Mouse (Mus musculus): ENCODE results near the gene Ywhah. TPM values are rescaled to one million over a fixed set of nuclear protein-coding genes. Genes with fewer than 3 reads are reported as not detected.
A peak's percentile ranks its signal among the peaks of the same experiment; 100 is the strongest.
"Not testable (repeated sequence)": the region's sequence is repeated elsewhere in the genome, so short reads cannot be mapped to it uniquely, and the experiment has no call there.

The Ywhah gene
- polyA plus RNA-seq, 1 experiment from 2014 or later = 430 TPM

DNA sequence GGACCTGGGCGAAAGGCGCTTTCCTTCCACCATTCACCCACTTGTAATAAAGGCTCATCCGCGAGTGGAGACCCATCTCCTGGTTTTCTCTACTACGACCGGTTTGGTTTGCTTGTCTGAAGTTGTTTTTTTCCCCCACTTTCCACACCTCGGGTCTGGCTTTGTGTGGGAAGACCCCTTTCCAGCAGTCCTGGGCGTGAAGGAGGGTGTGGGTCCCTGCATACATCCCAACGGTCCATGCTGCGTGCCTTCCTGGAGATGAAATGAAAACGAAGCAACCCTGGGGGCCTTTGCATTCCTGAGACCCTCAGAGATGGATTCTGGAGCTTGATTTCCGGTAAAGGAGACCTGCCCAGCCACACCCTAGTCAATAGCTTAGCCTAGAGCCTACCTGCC lies 808 bp downstream of the Ywhah start:
- DNase-seq (ENCODE audit: low spot score) = no peak
- WGBS = under 1% methylated on average over 12 of the region's 12 CpGs
- Histone ChIP-seq H3K4me1 (replicated peaks) (peaks cover 36% of the 10 kb centered on the region), H3K9me3 (no peaks in the 10 kb centered on the region), H3K27me3 (ENCODE audit: insufficient read depth, poor library complexity, severe bottlenecking) (no peaks in the 10 kb centered on the region), H3K4me3 (peak overlapping the region; percentile 69), H3K36me3 (peaks cover 34% of the 10 kb centered on the region), H3K27ac (peak overlapping the region; percentile 100)

DNA sequence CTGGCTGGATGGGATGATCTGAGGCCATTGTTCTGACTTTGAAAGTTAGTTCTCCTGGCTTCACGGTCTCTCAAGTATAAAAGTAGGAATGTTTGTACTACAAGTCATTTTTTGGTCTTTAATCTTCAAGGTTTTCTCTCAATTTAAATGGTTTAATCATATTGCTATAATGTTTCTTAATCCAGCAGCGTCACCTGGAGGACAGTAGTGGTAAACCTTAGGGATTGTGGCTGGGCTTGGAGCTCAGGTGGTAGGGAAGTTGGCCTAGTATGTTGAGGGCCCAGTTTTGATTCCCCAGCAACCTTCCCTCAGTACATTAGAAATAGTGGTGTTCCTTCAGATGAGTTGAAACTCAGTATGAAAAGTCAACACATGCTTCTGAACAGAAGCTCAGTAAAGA lies 3.0 kb downstream of the Ywhah start:
- Histone ChIP-seq H3K36me3 (peaks cover 56% of the 10 kb centered on the region), H3K27me3 (ENCODE audit: insufficient read depth, poor library complexity, severe bottlenecking) (no peaks in the 10 kb centered on the region), H3K9me3 (no peaks in the 10 kb centered on the region), H3K4me1 (replicated peaks) (peaks cover 36% of the 10 kb centered on the region), H3K4me3 (no peak overlapping the region; the same call in 1 of the 2 replicates), H3K27ac (no peak overlapping the region)
- 90% methylated on average over 2 of the region's 2 CpGs for WGBS
- no peak for DNase-seq (ENCODE audit: low spot score)

DNA sequence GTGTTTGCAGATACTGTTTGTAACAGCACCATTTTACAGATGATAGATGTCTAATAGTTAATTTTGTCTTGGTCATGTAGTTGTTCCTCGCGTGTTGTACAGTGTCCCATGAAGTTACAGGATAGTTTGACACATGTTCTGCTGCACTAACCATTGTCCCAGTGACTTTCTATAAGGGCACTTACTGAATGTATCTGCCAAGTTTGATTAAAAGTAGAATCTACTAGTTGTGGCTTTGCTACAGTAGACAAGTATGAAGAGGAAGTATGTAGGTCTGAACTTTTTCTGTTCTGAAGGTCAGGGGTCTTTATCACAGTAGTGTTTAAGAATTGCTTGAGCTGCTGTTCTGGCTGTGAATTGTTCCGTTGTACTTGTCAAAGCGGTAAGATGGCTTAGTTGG lies 4.7 kb downstream of the Ywhah start:
- H3K27ac ChIP-seq = no peak overlapping the region
- peaks cover 66% of the 10 kb centered on the region for H3K36me3 ChIP-seq
- 97% methylated on average over 4 of the region's 4 CpGs for WGBS
- no peak for DNase-seq (ENCODE audit: low spot score)
- H3K4me1 ChIP-seq (replicated peaks) = peaks cover 27% of the 10 kb centered on the region
- no peaks in the 10 kb centered on the region for H3K27me3 ChIP-seq (ENCODE audit: insufficient read depth, poor library complexity, severe bottlenecking)
- H3K4me3 ChIP-seq = no peak overlapping the region
- no peaks in the 10 kb centered on the region for H3K9me3 ChIP-seq

DNA sequence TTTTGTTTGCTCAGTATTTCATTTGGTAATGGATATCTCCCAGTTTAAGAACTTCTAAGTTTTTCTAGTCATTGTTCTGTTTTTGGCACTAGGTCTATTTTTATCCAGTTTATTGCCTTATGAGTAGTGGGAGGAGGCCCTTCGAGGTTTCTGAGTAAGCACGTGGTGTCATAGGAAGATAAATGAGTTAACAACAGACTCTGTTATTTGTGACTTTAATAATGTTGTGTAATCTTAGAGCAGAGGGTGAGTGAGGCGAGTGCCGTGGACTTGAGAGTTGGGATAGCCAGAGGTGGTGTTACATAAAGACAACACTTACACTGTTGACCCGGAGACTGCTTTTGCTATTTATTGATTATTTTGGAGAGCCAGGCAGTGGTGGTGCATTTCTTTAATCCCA lies 5.9 kb downstream of the Ywhah start:
- Histone ChIP-seq H3K4me3 (no peak overlapping the region), H3K27ac (no peak overlapping the region), H3K27me3 (ENCODE audit: insufficient read depth, poor library complexity, severe bottlenecking) (no peaks in the 10 kb centered on the region), H3K9me3 (no peaks in the 10 kb centered on the region), H3K4me1 (replicated peaks) (peaks cover 32% of the 10 kb centered on the region), H3K36me3 (peaks cover 77% of the 10 kb centered on the region)
- 90% methylated on average over 5 of the region's 5 CpGs for WGBS
- DNase-seq (ENCODE audit: low spot score) = no peak

DNA sequence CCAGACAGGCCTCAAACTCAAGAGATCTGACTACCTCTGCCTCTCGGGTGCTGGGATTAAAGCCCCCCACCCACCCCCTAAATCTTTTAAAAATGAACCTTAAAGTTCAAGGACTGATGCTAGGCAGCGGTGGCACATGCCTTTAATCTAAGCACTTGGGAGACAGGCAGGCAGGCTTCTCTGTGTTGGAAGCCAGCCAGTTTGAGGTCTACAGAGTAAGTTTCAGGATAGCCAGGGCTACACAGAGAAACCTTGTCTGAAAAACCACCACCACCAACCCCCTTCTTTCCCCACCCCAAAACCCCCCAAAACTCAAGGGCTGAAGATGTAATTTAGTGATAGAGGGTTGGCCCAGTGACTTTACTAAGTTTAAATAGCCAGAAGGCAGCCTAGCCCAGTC lies 10.0 kb downstream of the Ywhah start:
- Histone ChIP-seq H3K36me3 (peaks cover 51% of the 10 kb centered on the region), H3K4me1 (replicated peaks) (peaks cover 29% of the 10 kb centered on the region), H3K27ac (no peak overlapping the region), H3K9me3 (no peaks in the 10 kb centered on the region), H3K4me3 (no peak overlapping the region), H3K27me3 (ENCODE audit: insufficient read depth, poor library complexity, severe bottlenecking) (no peaks in the 10 kb centered on the region)
- DNase-seq (ENCODE audit: low spot score) = no peak
- WGBS = 82% methylated on average over 2 of the region's 2 CpGs

DNA sequence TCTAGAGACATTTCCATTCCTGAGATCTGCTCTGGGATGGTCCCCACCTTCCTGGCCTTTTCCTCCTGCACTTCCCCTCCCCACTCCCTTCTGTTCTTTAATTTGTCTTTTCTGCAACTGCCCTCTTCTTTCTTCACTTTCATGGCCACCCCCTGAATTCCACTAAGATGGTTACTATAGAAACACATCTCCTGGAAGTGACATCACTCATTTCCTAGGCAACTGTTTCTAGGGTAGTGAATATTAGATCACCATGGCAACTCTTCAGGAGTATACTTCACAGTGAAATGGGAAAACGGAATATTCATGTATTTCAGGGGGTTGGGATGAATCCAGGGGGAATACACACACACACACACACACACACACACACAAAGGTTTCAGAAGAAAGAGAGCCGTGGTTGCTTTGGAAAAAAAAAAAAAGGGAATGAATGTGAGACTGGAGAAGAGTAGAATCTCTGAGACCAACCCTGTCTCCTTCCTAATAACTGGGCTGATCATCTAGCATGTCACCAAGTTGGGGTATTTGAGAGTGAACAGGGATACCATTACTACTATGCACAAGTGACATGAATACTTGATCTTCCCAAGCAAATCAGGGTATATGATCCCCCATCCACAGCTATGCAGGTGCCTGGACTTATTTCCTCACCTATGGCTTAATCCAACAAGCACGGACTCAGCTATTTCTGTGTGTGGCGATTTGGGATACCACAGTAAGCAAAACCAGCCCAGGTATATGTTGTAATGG lies 12.0 kb downstream of the Ywhah start:
- H3K27ac ChIP-seq = no peak overlapping the region
- no peaks in the 10 kb centered on the region for H3K9me3 ChIP-seq
- WGBS = 58% methylated on average over 4 of the region's 4 CpGs
- H3K36me3 ChIP-seq = peaks cover 31% of the 10 kb centered on the region
- no peak for DNase-seq (ENCODE audit: low spot score)
- H3K27me3 ChIP-seq (ENCODE audit: insufficient read depth, poor library complexity, severe bottlenecking) = no peaks in the 10 kb centered on the region
- H3K4me3 ChIP-seq = no peak overlapping the region
- H3K4me1 ChIP-seq (replicated peaks) = peaks cover 37% of the 10 kb centered on the region

DNA sequence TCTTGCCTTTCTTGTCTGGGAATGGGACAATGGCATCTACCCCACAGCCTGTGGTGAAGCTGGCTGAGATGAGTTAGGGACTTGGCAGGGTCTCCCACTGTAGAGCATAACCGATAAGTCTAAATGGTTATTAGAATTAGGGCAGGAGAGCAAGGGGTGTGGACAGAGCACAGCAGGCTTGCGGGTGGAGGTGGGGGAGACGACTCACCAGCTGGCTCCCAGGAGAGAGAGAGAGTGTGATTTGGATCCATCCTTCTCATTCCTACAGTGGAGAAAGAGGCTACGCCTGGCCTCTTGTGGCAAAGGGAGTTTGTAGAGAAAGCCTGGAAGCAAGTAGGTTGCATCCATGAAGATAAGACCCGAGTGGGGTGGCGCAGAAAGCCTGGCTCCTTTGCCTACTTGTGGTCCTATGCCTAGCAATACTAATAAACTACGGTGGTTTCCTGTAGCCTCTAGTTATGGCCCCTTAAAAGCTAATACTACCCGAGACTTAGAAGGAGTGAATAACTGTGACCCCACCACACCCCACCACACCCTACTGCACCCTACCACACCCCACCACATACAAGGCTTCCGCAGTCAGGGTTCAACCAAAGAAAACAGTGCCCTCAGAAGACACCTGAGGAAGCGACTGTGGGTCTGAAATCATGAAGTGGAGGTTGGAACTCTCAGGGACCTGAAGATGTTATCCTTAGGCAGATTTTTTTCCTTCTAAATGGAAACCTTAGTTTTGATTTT lies 13.6 kb downstream of the Ywhah start:
- H3K4me3 ChIP-seq = no peak overlapping the region
- H3K27ac ChIP-seq = no peak overlapping the region; the same call in 1 of the 2 replicates
- 87% methylated on average over 10 of the region's 10 CpGs for WGBS
- H3K4me1 ChIP-seq (replicated peaks) = peaks cover 37% of the 10 kb centered on the region
- no peak for DNase-seq (ENCODE audit: low spot score)
- no peaks in the 10 kb centered on the region for H3K9me3 ChIP-seq
- H3K36me3 ChIP-seq = peaks cover 18% of the 10 kb centered on the region
- no peaks in the 10 kb centered on the region for H3K27me3 ChIP-seq (ENCODE audit: insufficient read depth, poor library complexity, severe bottlenecking)

DNA sequence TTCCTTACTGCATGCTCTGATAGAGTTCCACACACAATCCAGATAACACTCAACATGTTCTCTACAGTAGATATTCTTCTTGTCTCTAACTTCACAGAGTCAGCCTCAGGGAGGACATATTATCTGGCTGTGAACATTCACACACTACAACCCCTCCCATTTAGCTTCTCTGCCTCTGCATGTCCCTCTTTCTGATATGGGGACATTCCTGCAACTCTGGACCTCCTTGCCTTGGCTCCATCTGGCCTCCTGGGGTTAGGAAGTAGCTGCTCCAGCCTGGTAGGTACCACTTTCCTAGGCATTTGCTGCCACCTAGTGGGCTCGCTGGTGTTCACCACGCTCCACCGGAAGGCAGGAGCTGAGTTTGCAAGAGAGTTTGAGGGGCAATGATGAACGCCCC lies 14.5 kb downstream of the Ywhah start:
- WGBS = 2% methylated on average over 4 of the region's 4 CpGs
- no peaks in the 10 kb centered on the region for H3K9me3 ChIP-seq
- H3K4me3 ChIP-seq = no peak overlapping the region
- peaks cover 13% of the 10 kb centered on the region for H3K36me3 ChIP-seq
- H3K27ac ChIP-seq = no peak overlapping the region
- H3K27me3 ChIP-seq (ENCODE audit: insufficient read depth, poor library complexity, severe bottlenecking) = no peaks in the 10 kb centered on the region
- peaks cover 37% of the 10 kb centered on the region for H3K4me1 ChIP-seq (replicated peaks)
- DNase-seq (ENCODE audit: low spot score) = peak; percentile 88

DNA sequence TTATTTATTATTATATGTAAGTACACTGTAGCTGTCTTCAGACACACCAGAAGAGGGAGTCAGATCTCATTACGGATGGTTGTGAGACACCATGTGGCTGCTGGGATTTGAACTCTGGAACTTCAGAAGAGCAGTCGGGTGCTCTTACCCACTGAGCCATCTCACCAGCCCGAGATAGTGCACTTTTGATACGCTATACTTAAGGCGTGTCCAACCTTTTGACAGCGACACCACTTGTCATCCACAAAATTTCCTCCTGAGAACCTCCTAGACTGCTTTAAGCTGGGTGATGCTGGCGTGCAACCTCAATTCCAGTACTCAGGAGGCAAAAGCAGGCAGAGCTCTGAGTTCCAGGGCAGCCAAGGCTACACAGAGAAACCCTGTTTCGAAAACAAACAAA lies 15.0 kb downstream of the Ywhah start:
- DNase-seq (ENCODE audit: low spot score); H3K27me3 ChIP-seq (ENCODE audit: insufficient read depth, poor library complexity, severe bottlenecking); H3K27ac ChIP-seq; H3K4me3 ChIP-seq; H3K36me3 ChIP-seq; H3K9me3 ChIP-seq: not testable (repeated sequence)
- H3K4me1 ChIP-seq (replicated peaks) = peaks cover 37% of the 10 kb centered on the region
- WGBS = 50% methylated on average over 8 of the region's 8 CpGs

DNA sequence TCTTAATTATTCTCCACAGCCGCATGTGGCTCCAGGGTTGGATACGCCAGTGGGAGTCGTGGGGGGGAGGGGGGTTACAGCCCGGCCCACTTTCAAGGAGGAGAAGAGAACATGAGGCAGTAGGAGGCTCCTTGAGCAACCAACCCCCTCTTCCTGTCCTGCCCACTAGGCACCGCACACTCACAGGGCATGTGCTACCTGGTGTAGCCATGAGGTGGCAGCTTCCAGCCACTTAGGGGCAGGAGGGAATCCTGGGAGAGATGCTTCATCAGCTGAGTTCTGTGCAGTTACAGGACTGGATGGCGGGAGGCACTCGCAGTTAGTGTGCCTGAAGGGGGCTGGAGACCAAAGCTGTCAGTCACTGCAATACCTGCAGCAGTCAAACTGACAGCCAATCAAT lies 15.5 kb downstream of the Ywhah start:
- WGBS = 23% methylated on average over 7 of the region's 7 CpGs
- Histone ChIP-seq H3K4me3 (no peak overlapping the region), H3K4me1 (replicated peaks) (peaks cover 33% of the 10 kb centered on the region), H3K36me3 (peaks cover 3% of the 10 kb centered on the region; the same call in 1 of the 2 replicates), H3K9me3 (no peaks in the 10 kb centered on the region), H3K27ac (no peak overlapping the region), H3K27me3 (ENCODE audit: insufficient read depth, poor library complexity, severe bottlenecking) (no peaks in the 10 kb centered on the region)
- DNase-seq (ENCODE audit: low spot score) = peak; percentile 23

DNA sequence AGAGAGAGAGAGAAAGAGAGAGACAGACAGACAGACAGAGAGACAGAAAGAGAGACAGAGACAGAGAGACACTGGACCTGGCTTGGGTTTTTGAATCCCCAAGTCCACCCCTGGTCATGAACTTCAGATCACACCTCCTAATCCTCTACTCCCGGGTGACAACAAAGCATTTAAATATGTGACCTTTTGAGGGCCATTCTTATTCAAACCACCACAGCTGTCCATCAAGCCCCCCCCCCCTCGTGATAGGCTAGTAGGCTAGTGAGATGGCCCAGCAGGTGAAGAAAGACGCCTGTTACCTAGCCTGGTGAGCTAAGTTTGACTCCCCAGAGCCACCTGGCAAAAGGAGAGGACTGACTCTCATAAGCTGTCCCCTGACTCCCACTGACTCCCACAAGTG lies 16.3 kb downstream of the Ywhah start:
- whole genome bisulfite sequencing = 39% methylated on average over 3 of the region's 3 CpGs
- DNase-seq (ENCODE audit: low spot score) = no peak
- no peak overlapping the region for H3K4me3 ChIP-seq
- peaks cover 27% of the 10 kb centered on the region for H3K4me1 ChIP-seq (replicated peaks)
- H3K27me3 ChIP-seq (ENCODE audit: insufficient read depth, poor library complexity, severe bottlenecking) = no peaks in the 10 kb centered on the region
- H3K9me3 ChIP-seq = no peaks in the 10 kb centered on the region
- H3K36me3 ChIP-seq = no peaks in the 10 kb centered on the region
- no peak overlapping the region for H3K27ac ChIP-seq

DNA sequence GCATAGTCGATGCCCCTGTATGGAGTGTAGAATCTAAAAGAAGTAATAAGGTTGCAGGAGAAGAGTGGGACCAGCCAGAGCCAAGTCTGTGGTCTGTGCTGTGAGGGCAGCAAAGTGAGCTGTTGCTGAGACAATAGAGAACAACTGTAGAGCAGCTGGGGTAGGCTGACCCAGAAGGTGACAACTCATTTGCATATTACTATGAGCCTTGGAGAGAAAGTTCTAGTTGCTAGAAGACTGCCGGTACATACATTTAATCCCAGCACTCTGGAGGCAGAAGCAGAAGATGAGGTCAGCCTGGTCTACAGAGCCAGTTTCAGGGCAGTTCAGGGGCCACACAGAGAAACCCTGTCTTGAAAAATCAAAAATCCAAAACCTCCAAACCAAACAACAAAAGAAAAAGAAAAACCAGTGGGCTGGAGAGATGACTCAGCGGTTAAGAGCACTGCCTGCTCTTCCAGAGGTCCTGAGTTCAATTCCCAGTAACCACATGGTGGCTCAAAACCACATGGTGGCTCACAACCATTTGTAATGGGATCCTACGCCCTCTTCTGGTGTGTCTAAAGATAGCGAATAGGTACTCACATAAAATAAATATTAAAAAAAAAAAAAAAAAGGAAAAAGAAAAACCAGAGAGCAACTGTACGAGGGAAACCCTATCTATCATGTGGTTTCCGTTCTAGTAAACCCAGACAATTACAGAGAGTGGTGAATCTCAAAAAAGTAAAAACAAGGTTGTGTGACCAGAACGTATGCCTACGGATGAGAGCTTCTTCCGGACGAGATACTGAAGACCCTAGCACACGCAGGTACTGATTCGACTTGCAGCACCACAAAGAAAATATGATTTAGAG lies 20.3 kb downstream of the Ywhah start:
- H3K4me1 ChIP-seq (replicated peaks) = peaks cover 8% of the 10 kb centered on the region; the same call in 1 of the 2 replicates
- no peaks in the 10 kb centered on the region for H3K9me3 ChIP-seq
- peak overlapping the region; percentile 33; the same call in 1 of the 2 replicates for H3K4me3 ChIP-seq
- no peaks in the 10 kb centered on the region for H3K27me3 ChIP-seq (ENCODE audit: insufficient read depth, poor library complexity, severe bottlenecking)
- 46% methylated on average over 13 of the region's 13 CpGs for WGBS
- no peak for DNase-seq (ENCODE audit: low spot score)
- H3K27ac ChIP-seq = no peak overlapping the region
- H3K36me3 ChIP-seq = no peaks in the 10 kb centered on the region

Data from hindbrain, embryonic 10.5 days (tissue).